Mouse (Mus musculus) stomach, embryonic 14.5 days (tissue): Measurements from ENCODE around the gene Slc22a23. TPM values are rescaled to one million over a fixed set of nuclear protein-coding genes. Genes with fewer than 3 reads are reported as not detected.

Experiments used
- ATAC-seq: fragments of 200-750 bp; cut with Nextera tagmentation; 2 replicates; pipeline ENCODE4 v1.8.0; 2017; ENCODE audit warnings: low read depth, moderate TSS enrichment; ENCODE audit not compliant: insufficient number of reproducible peaks, insufficient read depth, low FRiP score
- H3K27ac ChIP-seq: fragments of 300-500 bp; sonication (generic); 2 replicates; pipeline ENCODE4 v1.5.1; 2014; ENCODE audit warnings: mild to moderate bottlenecking, low read length, moderate library complexity, mixed read lengths
- H3K27me3 ChIP-seq: fragments of 300-500 bp; sonication (generic); 2 replicates; pipeline ENCODE4 v1.6.1; 2014; ENCODE audit warnings: low read length, control low read depth, mixed read lengths; ENCODE audit not compliant: control insufficient read depth, insufficient read depth
- H3K36me3 ChIP-seq: fragments of 300-500 bp; sonication (generic); 2 replicates; pipeline ENCODE4 v1.6.1; 2014; ENCODE audit warnings: mild to moderate bottlenecking, control low read depth, low read length, moderate library complexity, mixed read lengths; ENCODE audit not compliant: control insufficient read depth, insufficient read depth
- H3K4me1 ChIP-seq: fragments of 300-500 bp; sonication (generic); 2 replicates; pipeline ENCODE4 v1.6.1; 2014; ENCODE audit warnings: low read length, control low read depth, mixed read lengths; ENCODE audit not compliant: control insufficient read depth, insufficient read depth
- H3K4me2 ChIP-seq: fragments of 300-500 bp; sonication (generic); replicated peaks from 2 replicates; pipeline ENCODE4 v1.6.1; 2014; ENCODE audit warnings: low read depth, low read length, control low read depth
- H3K4me3 ChIP-seq: fragments of 300-500 bp; sonication (generic); 2 replicates; pipeline ENCODE4 v1.5.1; 2014; ENCODE audit warnings: low read depth, low read length, control low read depth
- H3K9ac ChIP-seq: fragments of 300-500 bp; sonication (generic); replicated peaks from 2 replicates; pipeline ENCODE4 v1.6.1; 2014; ENCODE audit warnings: low read depth, mild to moderate bottlenecking, control low read depth, low read length, moderate library complexity, mixed read lengths
- H3K9me3 ChIP-seq: fragments of 300-500 bp; sonication (generic); 2 replicates; pipeline ENCODE4 v1.6.1; 2016; ENCODE audit warnings: low read depth, low read length, control low read depth; ENCODE audit not compliant: control insufficient read depth
- WGBS: fragments of 180-500 bp; shearing (Covaris S2); extraction: QIAGEN DNeasy Blood & Tissue Kit; methylation state at CpG from one replicate; pipeline ENCODE4 v1.1.7; 2014; 5-methylcytosine and 5-hydroxymethylcytosine counted together
- polyA plus RNA-seq: library from polyadenylated mRNA; unstranded; fragments of >200 nt; fragmentation: Nextera tagmentation; extraction: Ambion mirVana; gene quantifications from 2 replicates; pipeline ENCODE4 v1.2.1, GENCODE M21; 2014

The Slc22a23 gene
- polyA plus RNA-seq, 1 experiment from 2014 or later, result 4.9 TPM

- H3K27ac ChIP-seq, result no peak overlapping the region
These were observed 110.5 kb downstream of the Slc22a23 start for GRCm38 (mm10) chr13:34234439-34234838.

DNA sequence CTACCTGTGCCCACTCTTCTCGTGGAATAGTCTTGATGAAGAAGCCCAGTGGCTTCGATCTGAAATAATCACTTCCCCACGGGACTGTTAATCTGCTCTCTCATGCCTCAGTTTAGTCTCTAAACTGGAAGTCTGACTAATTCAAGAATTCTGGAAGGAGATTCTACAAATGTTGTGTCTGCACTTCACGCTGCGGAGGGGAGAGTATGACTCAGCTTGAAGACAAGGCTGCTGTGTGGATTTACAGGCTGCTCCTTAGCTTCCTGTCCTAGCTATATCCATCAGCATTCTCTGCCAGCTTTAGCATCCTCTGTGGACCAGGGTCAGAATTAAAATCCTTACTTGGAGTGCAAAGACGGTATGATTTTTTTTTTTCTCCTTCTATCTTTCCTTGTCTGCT is 112.0 kb downstream of the Slc22a23 start:
- no peak overlapping the region for H3K9ac ChIP-seq
- no peak overlapping the region for H3K27ac ChIP-seq
- H3K36me3 ChIP-seq, result no peaks in the 10 kb centered on the region
- 75% methylated on average over 6 of the region's 6 CpGs for WGBS
- H3K4me2 ChIP-seq, result no peak overlapping the region
- no peaks in the 10 kb centered on the region for H3K9me3 ChIP-seq
- H3K4me3 ChIP-seq, result no peak overlapping the region
- 0 out of 2 replicates have a peak, but pooled peaks cover 1% of the 10 kb centered on the region for H3K4me1 ChIP-seq
- ATAC-seq, result no peak
- no peaks in the 10 kb centered on the region for H3K27me3 ChIP-seq

More at GRCm38 (mm10) chr13:34234439-34234838, 110.5 kb downstream of the Slc22a23 start:
- H3K4me2 ChIP-seq, result no peak overlapping the region
- no peaks in the 10 kb centered on the region for H3K36me3 ChIP-seq
- whole genome bisulfite sequencing, result 66% methylated on average over 5 of the region's 5 CpGs
- H3K4me1 ChIP-seq, result peaks cover 10% of the 10 kb centered on the region; the same call in 1 of the 2 replicates
- H3K27me3 ChIP-seq, result no peaks in the 10 kb centered on the region
- H3K4me3 ChIP-seq, result no peak overlapping the region
- no peaks in the 10 kb centered on the region for H3K9me3 ChIP-seq
- no peak overlapping the region for H3K9ac ChIP-seq
- ATAC-seq, result no peak

GRCm38 (mm10) chr13:34228905-34229304 is 116.1 kb downstream of the Slc22a23 start:
- Histone ChIP-seq H3K27me3 (no peaks in the 10 kb centered on the region), H3K4me1 (no peaks in the 10 kb centered on the region), H3K4me3 (no peak overlapping the region), H3K4me2 (no peak overlapping the region), H3K36me3 (no peaks in the 10 kb centered on the region), H3K27ac (no peak overlapping the region), H3K9ac (no peak overlapping the region), H3K9me3 (no peaks in the 10 kb centered on the region)
- no peak for ATAC-seq
- 59% methylated on average over 4 of the region's 4 CpGs for WGBS

DNA sequence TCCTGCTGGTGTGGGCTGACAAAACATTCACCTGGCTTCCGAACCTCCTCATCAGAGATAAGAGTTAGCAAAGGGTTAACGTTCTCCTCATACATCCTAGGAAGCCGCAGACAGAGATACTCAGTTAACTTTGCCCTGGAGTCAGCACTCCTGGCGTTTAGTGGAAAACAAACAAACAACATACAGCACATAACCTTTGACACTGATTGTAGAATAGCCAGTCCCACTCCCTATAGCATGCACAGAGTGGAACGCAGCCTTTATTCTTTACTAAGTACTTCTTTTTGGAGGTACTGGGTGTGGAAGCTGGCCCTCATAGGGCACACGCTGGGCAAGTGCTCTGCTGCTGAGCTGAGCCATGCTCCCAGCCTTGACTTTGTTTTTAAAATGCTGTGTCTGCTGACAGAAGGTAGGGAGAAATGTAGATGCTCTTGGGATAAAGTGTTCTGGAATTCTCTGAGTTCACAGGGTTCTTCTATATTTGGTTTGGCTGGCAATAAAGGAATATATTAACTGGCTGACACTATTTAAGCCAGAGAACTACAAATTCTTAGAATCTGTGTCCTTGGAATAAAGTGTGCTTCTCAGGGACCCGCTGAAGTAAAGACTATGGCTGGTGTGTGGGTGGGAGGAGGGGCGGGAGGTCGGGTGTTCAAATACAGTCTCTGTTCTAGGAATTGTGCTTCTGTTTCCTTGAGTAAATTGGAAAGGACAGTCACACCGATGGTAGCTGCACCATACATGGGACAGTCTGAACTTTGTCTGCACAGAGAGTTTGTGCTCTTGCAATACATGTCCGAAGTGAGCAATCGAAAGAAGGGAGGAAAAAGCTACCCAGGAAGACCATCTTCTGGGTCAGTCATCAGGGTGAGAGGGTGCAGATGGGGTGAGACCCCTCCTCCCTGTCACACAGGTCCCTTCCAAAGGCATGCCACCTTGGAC is 117.0 kb downstream of the Slc22a23 start:
- ATAC-seq, result no peak
- Histone ChIP-seq H3K4me3 (no peak overlapping the region), H3K9me3 (no peaks in the 10 kb centered on the region), H3K9ac (no peak overlapping the region), H3K36me3 (no peaks in the 10 kb centered on the region), H3K4me1 (no peaks in the 10 kb centered on the region), H3K27me3 (no peaks in the 10 kb centered on the region), H3K4me2 (no peak overlapping the region), H3K27ac (no peak overlapping the region)
- 37% methylated on average over 12 of the region's 12 CpGs for WGBS

GRCm38 (mm10) chr13:34226940-34227339 is 118.0 kb downstream of the Slc22a23 start:
- Histone ChIP-seq H3K27me3 (no peaks in the 10 kb centered on the region), H3K4me2 (no peak overlapping the region), H3K9me3 (no peaks in the 10 kb centered on the region), H3K4me1 (no peaks in the 10 kb centered on the region), H3K4me3 (no peak overlapping the region), H3K9ac (no peak overlapping the region), H3K27ac (no peak overlapping the region), H3K36me3 (no peaks in the 10 kb centered on the region)
- no peak for ATAC-seq
- 9% methylated on average over 1 of the region's 1 CpGs for WGBS

DNA sequence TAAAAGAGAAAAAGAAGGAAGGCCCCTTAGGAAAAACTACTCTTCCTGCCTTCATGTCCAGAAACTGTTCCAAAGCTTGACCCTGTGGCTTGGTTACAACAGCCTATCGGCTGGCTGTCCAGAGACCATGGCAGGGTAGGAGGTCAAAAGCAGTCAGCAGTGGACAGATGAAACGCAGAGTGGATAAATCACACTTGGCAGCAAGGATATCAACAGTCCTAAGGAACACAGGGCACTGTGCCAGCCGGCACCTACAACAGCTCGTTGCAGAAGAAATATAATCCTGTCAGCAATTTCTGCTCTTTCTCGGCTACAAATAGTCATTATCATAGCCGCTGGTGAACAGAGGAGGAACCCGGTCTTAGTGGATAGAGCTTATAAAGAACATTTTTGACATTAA is 122.0 kb downstream of the Slc22a23 start:
- 0 out of 2 replicates have a peak, but pooled peaks have one; percentile 25 for ATAC-seq
- Histone ChIP-seq H3K4me2 (no peak overlapping the region), H3K9ac (no peak overlapping the region), H3K4me3 (no peak overlapping the region), H3K27me3 (no peaks in the 10 kb centered on the region), H3K36me3 (no peaks in the 10 kb centered on the region), H3K27ac (no peak overlapping the region; the same call in 1 of the 2 replicates), H3K9me3 (no peaks in the 10 kb centered on the region), H3K4me1 (no peaks in the 10 kb centered on the region)
- WGBS, result 28% methylated on average over 7 of the region's 7 CpGs

GRCm38 (mm10) chr13:34219728-34220127 is 125.3 kb downstream of the Slc22a23 start:
- no peak for ATAC-seq
- no peak overlapping the region for H3K4me3 ChIP-seq
- H3K9ac ChIP-seq, result no peak overlapping the region
- H3K4me1 ChIP-seq, result no peaks in the 10 kb centered on the region
- H3K36me3 ChIP-seq, result no peaks in the 10 kb centered on the region
- H3K27me3 ChIP-seq, result no peaks in the 10 kb centered on the region
- H3K4me2 ChIP-seq, result no peak overlapping the region
- H3K9me3 ChIP-seq, result no peaks in the 10 kb centered on the region
- no peak overlapping the region for H3K27ac ChIP-seq
- 51% methylated on average over 3 of the region's 3 CpGs for WGBS

DNA sequence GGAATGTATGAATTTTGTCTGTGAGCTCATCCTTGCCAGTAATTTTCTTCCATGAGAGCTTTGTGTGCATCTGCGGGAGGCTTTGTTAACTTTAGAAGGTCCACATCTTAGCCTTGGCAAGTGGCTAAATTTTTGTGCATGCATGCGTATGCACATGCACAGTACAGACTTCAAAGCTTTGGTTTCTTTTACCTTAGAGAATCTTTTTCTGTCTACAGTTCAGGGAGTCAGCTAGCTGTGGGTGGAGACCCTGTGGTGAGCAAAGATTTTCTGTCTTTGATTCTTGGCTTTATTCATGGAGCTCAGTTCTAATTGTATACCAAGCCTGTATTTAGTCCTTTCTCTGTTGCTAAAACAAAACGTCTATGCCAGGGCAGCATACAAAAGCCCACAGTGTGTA is 126.2 kb downstream of the Slc22a23 start:
- Histone ChIP-seq H3K9me3 (no peaks in the 10 kb centered on the region), H3K4me1 (no peaks in the 10 kb centered on the region), H3K27ac (no peak overlapping the region), H3K36me3 (no peaks in the 10 kb centered on the region), H3K27me3 (no peaks in the 10 kb centered on the region), H3K4me3 (no peak overlapping the region), H3K9ac (no peak overlapping the region), H3K4me2 (no peak overlapping the region)
- WGBS, result 79% methylated on average over 3 of the region's 3 CpGs
- no peak for ATAC-seq
